Mouse (Mus musculus): ENCODE results near the gene Kcne1l. TPM values are rescaled to one million over a fixed set of nuclear protein-coding genes. Genes with fewer than 3 reads are reported as not detected.
A peak's percentile ranks its signal among the peaks of the same experiment; 100 is the strongest.

Gene Kcne1l
- total RNA-seq (2021), result under 1 TPM; 0.16 to 0.50 TPM

DNA sequence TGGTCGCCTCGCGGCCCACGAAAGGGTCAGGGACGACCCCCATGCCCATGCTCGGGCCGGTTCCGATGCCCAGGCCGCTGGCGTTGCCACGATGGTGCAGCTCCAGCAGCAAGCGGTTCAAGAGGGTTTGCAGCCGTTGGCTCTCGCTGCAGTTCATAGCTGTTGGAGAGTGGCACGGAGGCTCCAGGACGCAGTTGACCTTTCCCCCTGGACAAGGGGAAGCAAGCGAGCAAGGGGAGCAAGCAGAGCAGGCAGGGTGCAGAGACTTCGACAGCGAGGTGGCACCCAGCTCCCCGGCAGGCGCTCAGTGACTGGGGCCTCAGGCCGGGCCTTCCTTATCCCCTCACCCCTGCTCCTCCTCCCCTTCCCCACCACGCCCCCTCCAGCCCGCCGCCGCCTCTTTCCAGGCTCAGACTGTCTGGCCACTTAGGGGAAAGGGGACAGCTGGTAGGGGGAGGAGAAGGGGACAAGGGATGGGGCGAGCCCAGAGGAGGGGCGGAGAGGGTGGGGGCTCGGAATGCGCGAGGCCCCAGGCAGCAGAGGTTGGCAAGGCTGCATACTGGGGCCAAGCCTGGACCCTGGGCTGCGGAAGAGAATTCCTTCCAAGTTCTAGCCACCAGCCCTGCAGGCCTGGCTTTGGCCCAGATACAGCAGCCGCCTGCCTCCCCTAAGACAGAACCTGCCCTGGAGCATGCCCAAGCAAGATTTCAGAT is at the start of gene Kcne1l:
Gene Kcne1l (minus strand): TSS at position 426 of the 713 bp plus-strand sequence.
- intact Hi-C loops (cut with DNase I), result no loop called here
- no peak for DNase-seq (ENCODE audit: low spot score)

DNA sequence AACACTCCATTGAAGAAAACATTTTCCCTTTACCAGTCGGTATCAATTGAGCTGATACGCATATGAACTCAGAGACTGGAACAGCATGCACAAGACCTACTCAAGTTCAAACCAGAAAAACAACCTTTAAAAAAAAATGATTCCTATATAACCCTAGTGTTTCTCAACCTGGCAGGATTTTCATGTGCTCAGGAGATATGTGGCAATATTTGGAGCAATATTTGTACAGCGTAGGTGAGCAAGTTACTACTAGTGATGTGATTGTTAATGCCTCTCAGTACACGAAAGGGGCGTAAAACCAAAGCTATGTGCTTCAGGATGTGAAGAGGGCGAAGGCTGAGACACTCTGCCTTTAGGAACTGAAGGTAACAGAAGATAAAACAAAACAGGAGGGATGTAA is 30.1 kb upstream of the Kcne1l start:
- no peak for DNase-seq (ENCODE audit: low spot score)

DNA sequence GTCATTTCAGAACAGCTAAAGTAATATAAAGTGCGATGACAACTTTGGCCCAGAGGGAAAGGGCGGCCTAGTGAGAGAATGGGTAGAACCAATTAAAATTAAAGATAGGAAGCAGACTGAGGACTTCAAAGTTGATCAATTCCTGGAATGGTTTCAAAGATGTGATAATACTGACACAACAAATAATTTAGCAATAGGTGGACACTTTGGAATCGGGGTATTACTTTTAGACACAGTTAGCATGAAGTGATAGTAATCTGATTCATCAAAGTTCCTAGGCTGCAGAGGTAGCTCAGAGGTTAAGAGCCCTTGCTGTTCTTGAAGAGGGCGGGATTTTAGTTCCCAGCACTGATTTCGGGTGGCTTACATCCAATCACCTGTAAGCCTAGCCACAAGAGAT is 29.4 kb upstream of the Kcne1l start:
- no peak for DNase-seq (ENCODE audit: low spot score)
- intact Hi-C loops (cut with DNase I), result no loop called here

More for the DNA sequence above, 30.1 kb upstream of the Kcne1l start:
- intact Hi-C loops (cut with DNase I), result no loop called here

DNA sequence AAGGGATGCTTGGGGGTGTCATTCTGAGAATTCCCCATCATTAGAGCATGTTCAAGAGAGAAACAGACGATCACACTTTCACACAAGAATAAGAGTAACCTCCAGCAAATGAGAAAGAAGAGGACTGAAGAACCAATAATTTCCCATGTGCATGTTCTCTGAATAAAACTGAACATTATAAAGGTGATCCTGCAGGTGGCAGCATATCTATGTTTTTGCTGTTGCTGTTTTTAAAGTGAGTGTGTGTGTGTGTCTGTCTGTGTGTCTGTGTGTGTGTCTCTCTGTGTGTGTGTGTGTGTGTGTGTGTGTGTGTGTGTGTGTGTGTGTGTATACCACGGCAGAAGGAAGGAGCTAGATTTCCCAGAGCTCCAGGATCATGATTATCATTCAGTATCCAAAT is 19.7 kb upstream of the Kcne1l start:
- DNase-seq (ENCODE audit: low spot score), result no peak
- intact Hi-C loops (cut with DNase I), result loop anchor here (2.0 kb wide), 1 partner anchor 209 kb away; no protein-coding TSS in a partner anchor

DNA sequence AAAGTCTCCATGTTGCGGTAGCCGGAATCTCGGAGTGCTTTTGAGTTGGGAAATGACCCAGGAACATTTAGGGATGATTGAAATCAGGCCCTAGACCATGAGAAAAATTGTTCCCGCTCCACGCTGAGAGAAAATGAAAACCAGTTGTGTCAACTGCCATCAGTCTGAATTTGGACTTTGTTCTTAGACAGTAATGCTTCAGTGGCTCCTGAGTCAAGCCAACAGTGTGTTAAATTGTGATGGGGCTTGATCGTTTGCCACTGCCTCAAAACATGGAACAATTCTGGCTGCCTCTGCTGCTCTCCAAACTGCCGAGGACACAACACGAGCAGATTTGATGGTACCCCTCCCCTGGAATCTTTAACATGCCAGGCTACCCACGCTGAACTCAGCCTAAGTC is 10.0 kb upstream of the Kcne1l start:
- intact Hi-C loops (cut with DNase I), result no loop called here
- DNase-seq (ENCODE audit: low spot score), result no peak

DNA sequence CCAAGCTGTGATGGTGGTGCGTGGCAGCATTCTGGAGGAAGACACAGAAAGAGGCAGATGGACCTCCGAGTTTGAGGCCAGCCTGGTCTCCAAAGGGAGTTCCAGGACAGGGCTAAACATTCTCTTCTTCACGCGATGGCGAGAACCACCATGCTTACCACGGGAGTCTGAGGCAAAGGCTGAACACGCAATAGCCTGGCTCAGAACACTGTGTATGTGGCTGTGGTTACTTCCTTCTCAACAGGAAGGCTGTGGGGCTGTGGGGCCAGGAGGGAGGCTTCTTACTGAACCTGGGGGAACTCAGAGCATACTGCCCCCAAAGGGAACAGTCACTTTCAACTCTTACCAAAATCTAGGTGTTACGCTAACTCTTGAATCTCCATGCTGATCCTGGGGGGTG is 9.2 kb upstream of the Kcne1l start:
- DNase-seq (ENCODE audit: low spot score), result no peak
- intact Hi-C loops (cut with DNase I), result loop anchor here (2.0 kb wide), 1 partner anchor 78 kb away; no protein-coding TSS in a partner anchor

DNA sequence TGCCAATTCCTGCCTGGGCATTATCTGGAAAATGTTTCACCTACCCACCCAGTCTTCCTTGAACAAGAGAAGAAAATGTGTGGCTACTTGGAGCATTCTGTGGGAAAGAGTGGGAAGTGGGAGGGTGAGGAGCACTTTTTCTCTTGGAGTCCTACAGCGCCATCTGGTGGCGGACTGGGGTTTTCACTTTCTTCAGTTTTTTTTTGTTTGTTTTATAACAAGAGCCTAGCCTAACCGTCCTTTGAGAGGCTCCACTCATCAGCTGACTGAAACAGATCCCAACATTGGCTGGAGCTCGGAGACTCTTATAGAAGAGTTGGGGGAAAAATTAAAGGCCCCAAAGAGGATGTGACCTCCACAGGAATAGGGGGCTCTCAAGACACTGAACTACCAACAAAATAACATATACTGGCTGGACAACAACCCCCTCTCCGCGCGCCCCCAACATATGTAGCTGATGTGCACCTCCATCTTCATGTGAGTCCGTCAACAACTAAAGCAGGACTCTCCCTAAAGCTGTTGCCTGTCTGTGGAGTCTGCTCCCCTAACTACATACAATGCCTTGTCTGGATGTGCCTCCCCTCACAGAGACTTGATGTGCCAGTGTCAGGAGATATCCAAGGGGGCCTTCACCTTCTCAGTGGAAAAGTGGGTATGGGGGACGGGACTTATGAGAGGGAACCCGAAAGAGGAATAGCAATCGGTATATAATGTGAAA is 8.4 kb upstream of the Kcne1l start:
- peak; percentile 8 for DNase-seq (ENCODE audit: low spot score)
- intact Hi-C loops (cut with DNase I), result loop anchor here (1.0 to 2.0 kb wide), 2 partner anchors 78 to 114 kb away; no protein-coding TSS in a partner anchor

DNA sequence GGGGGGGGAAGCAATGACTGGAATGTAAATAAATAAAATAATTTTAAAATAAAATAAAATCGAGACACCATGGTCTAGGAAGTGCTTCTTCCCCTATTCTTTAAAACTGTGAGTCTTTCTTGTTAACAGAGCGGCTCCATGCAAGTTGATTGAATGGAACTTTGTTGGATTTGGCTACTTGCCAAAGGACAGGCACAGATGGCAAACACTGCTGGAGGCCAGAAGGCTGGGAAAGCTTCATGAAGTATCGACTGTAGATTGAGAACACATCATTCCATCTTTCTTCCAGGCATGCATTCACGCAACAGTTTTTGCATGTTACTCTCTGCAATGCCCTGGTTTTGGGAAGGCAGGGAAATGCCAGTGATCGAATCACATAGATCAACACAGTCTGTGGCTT is 4.3 kb upstream of the Kcne1l start:
- intact Hi-C loops (cut with DNase I), result no loop called here
- no peak for DNase-seq (ENCODE audit: low spot score)

DNA sequence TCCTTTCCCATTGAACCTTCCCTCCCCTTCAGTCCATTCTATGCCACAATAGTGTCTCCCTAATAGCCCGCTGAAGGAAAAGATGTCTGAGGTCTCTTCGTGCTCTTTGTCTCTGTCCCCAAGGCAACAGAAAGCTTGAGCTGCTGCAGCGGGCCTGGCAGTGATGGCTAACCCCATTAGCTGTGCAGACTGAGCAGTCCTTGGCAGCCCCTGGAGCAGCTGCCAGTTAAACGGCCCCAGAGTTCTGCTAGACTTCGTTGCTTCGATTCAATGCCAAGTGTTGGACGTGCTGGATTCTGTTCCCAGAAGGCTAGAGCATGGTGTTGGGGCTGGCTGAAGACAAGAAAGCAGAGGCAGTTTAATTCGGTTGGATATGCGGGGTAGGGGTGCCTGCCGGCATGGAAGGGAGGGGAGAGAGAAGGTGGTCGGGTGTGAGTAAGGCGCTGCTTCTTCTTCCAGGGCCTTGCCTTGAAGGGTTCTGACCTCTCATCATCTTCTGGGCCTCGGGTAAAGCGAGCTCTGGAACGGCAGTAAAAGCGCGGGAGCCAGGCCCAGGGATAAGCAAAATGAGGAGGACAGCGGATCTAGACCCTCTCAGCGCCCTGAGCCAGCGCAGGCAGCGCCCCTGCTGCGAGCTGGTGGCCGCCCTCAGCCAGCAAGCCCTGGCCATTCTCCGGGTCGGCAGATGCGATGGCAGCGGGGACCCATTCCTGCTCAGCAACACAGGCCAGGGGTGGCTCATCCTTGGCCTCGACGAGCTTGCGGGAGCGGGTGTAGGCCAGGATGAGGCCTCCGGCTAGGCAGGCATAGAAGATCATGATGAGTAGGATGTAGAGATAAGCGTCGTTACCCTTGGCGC is 855 bp downstream of the Kcne1l start:
- no peak for DNase-seq (ENCODE audit: low spot score)
- intact Hi-C loops (cut with DNase I), result no loop called here

DNA sequence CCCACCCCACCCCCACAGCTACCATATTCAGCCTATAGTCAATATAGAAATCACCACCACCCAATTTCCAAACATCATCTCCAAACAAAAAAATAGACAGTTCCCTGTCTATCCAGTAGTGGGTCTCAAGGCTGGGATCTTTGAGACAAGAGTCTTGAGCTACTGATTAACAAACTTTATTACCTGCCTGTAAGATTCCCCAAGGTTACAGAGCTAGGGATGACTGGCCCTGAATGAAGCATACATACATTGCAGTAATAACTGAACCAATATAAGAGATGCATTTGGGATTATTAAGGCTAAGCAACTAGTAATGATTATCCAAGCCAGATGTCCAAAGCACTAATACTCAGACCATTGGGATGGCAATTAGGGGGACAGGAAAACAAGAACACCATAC is 1.5 kb downstream of the Kcne1l start:
- intact Hi-C loops (cut with DNase I), result no loop called here
- DNase-seq (ENCODE audit: low spot score), result no peak

DNA sequence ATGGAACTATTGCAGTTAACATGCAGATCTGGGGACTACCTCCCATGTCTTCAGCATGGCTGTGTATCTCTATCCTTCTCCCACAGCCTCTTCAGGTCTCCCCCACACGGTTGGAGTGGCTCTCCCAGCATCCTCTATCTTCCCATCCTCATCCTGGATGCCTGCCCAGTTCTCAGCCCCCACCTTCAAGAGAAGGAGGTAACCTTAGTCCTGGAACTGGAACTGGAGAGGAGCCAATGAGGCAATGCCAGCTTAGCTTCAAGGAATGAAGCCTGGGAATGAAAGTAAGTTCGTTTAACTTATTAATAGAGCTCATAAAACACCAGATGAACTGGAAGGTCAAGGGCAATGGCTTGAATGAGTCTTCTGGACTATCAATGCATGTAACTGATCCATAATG is 2.6 kb downstream of the Kcne1l start:
- intact Hi-C loops (cut with DNase I), result no loop called here
- no peak for DNase-seq (ENCODE audit: low spot score)

DNA sequence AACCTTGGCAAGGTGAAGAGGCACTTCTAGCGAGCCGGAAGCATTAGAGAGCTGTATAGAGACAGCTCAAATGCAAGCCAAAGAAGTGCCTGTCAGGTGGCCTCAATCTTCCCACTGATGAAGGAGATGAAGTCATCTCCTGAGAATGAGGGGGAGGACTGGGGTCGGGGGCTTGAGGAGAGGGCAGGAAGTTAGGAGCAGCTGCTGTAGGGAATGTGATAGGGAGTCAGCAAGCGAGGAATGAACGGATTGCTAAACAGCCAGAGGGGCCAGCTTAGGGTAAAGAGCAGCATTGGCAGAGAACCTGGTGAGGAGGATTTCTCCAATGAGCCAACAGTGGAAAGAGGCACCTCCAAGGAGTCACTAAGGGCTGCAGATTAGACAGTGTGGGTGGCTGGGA is 20.2 kb downstream of the Kcne1l start:
- intact Hi-C loops (cut with DNase I), result no loop called here
- DNase-seq (ENCODE audit: low spot score), result no peak

DNA sequence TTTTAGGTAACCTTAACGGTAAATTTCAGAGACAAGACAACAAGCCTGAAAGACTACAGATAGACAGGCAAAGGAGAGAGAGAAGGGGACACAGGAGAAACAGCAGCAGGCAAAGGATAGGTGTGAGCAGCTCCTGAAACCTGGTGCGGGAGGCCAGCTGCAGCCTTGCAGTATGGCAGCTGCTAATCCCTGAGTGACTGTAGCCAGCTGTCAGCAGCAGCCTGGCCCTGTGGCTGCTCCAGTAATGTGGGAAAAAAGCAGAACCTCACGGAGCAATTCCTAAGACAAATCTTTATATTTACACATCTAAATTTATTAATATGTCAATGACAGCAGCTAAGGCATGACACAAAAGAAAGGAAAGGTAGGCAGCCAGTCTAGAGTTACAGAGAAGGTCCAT is 29.5 kb downstream of the Kcne1l start:
- no peak for DNase-seq (ENCODE audit: low spot score)
- intact Hi-C loops (cut with DNase I), result no loop called here

DNA sequence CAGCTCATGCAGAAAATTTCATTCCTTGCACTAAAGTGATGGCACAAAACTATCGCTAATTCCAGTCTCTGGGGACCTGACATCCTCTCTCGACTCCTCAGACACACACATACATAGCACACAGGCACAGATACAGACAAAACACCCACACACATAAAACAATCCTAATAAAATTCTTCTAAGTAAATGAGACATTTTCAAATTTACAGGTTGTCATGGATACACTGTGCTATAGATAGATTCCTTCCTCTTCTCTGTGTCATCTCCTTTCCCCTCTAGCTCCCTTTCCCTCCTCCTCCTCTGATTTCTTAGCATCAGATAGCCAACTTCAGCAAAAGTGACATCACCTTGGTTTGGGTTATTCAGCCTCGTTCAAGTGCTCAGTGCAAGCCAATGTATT is 30.1 kb downstream of the Kcne1l start:
- intact Hi-C loops (cut with DNase I), result no loop called here

More for the DNA sequence above, 30.1 kb downstream of the Kcne1l start:
- no peak for DNase-seq (ENCODE audit: low spot score)

Other genes with a start within 250 kb of the Kcne1l start
- gene Gucy2f, start 109.4 kb downstream of the Kcne1l start, total RNA-seq (2021), result not detected
- gene Nxt2, start 79.5 kb downstream of the Kcne1l start, total RNA-seq (2021), result 1 to 10 TPM; 5.9 to 7.5 TPM
- 10 to 100 TPM in 1 of 2 experiments, 1 to 10 TPM in 1; 9.1 to 11.5 TPM for gene Acsl4, start 84.2 kb upstream of the Kcne1l start, total RNA-seq (2021)